Mouse (Mus musculus): ENCODE data around the gene Abtb2. TPM values are rescaled to one million over a fixed set of nuclear protein-coding genes. Genes with fewer than 3 reads are reported as not detected.

Gene Abtb2
- polyA plus RNA-seq, 1 experiment from 2014 or later: 4.4 TPM

GRCm38 (mm10) chr2:103577752-103578662 lies 11.9 kb downstream of the Abtb2 start:
- 56% methylated on average over 7 of the region's 7 CpGs for WGBS
- DNase-seq (ENCODE audit: low spot score) (no peak), ATAC-seq (replicated peaks; ENCODE audit: low FRiP score, low TSS enrichment, low read depth) (no peak)
- Histone ChIP-seq H3K27ac (ENCODE audit: low read depth) (no peak overlapping the region), H3K9me3 (ENCODE audit: control insufficient read depth, low read length) (no peaks in the 10 kb centered on the region), H3K4me1 (replicated peaks; ENCODE audit: control insufficient read depth, insufficient read depth, low read length) (peaks cover 12% of the 10 kb centered on the region), H3K9ac (ENCODE audit: low read length) (no peak overlapping the region), H3K4me3 (ENCODE audit: low read depth, low read length) (no peak overlapping the region), H3K27me3 (replicated peaks; ENCODE audit: control insufficient read depth, insufficient read depth, low read length) (no peaks in the 10 kb centered on the region), H3K36me3 (ENCODE audit: control insufficient read depth, insufficient read depth, low read length) (no peaks in the 10 kb centered on the region), H3K4me2 (ENCODE audit: low read length) (no peak overlapping the region)

DNA sequence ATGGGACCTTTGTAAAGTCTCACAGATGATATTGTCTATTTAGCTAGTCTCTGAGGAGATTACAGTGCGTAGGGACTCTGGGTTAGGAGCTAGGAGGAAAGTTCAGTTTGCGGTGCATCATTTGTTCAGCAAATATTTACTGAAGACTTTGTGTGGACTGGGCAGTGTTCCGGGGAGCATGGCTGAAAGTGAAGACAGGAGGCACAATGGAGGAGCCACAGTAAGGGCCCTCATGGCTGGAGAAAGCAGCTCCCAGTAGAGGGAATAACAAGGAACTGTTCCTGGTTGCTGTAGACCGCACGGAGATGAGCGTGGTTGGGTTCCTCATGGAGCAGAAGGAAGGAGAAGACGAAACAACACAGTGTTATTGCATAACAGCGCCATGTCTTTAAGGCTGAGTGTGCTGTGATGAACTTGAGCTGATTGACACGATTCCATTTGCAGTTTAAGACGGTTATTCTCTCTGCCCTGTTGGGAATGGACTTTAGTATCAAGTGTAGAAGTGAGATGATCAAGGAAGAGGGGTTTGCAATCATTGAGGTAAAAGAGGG lies 12.6 kb downstream of the Abtb2 start:
- no peak for ATAC-seq (replicated peaks; ENCODE audit: low FRiP score, low TSS enrichment, low read depth)
- H3K27me3 ChIP-seq (replicated peaks; ENCODE audit: control insufficient read depth, insufficient read depth, low read length): no peaks in the 10 kb centered on the region
- no peaks in the 10 kb centered on the region for H3K36me3 ChIP-seq (ENCODE audit: control insufficient read depth, insufficient read depth, low read length)
- no peaks in the 10 kb centered on the region for H3K9me3 ChIP-seq (ENCODE audit: control insufficient read depth, low read length)
- H3K4me2 ChIP-seq (ENCODE audit: low read length): no peak overlapping the region
- peaks cover 12% of the 10 kb centered on the region for H3K4me1 ChIP-seq (replicated peaks; ENCODE audit: control insufficient read depth, insufficient read depth, low read length)
- no peak overlapping the region for H3K27ac ChIP-seq (ENCODE audit: low read depth)
- no peak overlapping the region for H3K9ac ChIP-seq (ENCODE audit: low read length)
- 84% methylated on average over 10 of the region's 10 CpGs for WGBS
- H3K4me3 ChIP-seq (ENCODE audit: low read depth, low read length): no peak overlapping the region
- DNase-seq (ENCODE audit: low spot score): no peak

DNA sequence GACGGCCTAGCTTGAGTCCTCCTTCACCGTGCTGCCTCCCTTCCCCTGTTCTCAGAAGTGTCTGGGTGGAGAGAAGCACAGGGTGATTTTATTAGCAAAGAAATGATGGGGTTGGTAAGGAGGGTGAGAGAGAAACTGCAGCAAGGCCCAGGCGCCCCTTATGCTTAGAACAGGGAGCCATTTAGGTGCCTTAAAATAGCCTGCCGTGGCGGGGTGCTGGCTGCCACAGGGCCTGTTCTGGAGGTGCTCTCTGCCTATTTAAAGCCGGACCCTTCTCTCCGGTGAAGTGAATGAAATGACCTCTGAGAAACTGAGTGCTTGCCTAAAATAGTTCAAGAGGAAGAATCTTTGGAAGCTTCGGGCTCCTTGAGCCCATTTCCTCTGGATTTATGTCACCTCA lies 14.6 kb downstream of the Abtb2 start:
- ATAC-seq (replicated peaks; ENCODE audit: low FRiP score, low TSS enrichment, low read depth): no peak
- Histone ChIP-seq H3K27me3 (replicated peaks; ENCODE audit: control insufficient read depth, insufficient read depth, low read length) (no peaks in the 10 kb centered on the region), H3K9me3 (ENCODE audit: control insufficient read depth, low read length) (no peaks in the 10 kb centered on the region), H3K4me2 (ENCODE audit: low read length) (no peak overlapping the region), H3K36me3 (ENCODE audit: control insufficient read depth, insufficient read depth, low read length) (no peaks in the 10 kb centered on the region), H3K9ac (ENCODE audit: low read length) (no peak overlapping the region), H3K4me1 (replicated peaks; ENCODE audit: control insufficient read depth, insufficient read depth, low read length) (peaks cover 12% of the 10 kb centered on the region), H3K27ac (ENCODE audit: low read depth) (no peak overlapping the region), H3K4me3 (ENCODE audit: low read depth, low read length) (no peak overlapping the region)
- 31% methylated on average over 8 of the region's 8 CpGs for WGBS
- no peak for DNase-seq (ENCODE audit: low spot score)

DNA sequence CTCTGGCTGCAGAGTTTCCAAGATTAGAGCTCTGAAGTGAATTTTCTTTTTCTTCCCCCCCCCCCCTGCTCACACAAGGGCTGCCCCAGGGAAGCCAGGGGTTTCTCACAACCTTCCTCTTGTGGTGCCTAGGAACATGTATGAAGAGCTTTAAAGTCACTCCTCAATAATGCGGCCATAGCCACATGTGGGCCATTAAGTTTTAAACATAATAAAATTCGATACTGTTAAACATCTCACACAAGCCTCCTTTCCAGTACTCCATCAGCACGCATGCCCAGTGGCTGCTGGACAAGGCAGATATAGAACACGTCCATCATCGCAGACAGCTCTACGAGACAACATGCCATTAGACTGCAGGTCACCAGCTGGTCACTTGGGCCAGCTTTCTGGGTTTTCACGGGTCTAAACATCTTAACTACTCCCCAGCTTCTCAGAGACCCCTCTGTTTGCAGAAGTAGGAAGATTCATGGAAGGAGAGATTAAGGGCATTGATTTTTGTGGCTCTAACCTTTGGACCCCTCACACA lies 15.3 kb downstream of the Abtb2 start:
- DNase-seq (ENCODE audit: low spot score): no peak
- Histone ChIP-seq H3K9me3 (ENCODE audit: control insufficient read depth, low read length) (no peaks in the 10 kb centered on the region), H3K36me3 (ENCODE audit: control insufficient read depth, insufficient read depth, low read length) (no peaks in the 10 kb centered on the region), H3K4me2 (ENCODE audit: low read length) (no peak overlapping the region), H3K27ac (ENCODE audit: low read depth) (no peak overlapping the region), H3K9ac (ENCODE audit: low read length) (no peak overlapping the region), H3K4me1 (replicated peaks; ENCODE audit: control insufficient read depth, insufficient read depth, low read length) (peaks cover 12% of the 10 kb centered on the region), H3K27me3 (replicated peaks; ENCODE audit: control insufficient read depth, insufficient read depth, low read length) (no peaks in the 10 kb centered on the region), H3K4me3 (ENCODE audit: low read depth, low read length) (no peak overlapping the region)
- no peak for ATAC-seq (replicated peaks; ENCODE audit: low FRiP score, low TSS enrichment, low read depth)
- 33% methylated on average over 7 of the region's 7 CpGs for WGBS

GRCm38 (mm10) chr2:103583316-103583715 lies 17.2 kb downstream of the Abtb2 start:
- no peak for ATAC-seq (replicated peaks; ENCODE audit: low FRiP score, low TSS enrichment, low read depth)

GRCm38 (mm10) chr2:103584093-103584492 lies 18.0 kb downstream of the Abtb2 start:
- Histone ChIP-seq H3K4me2 (ENCODE audit: low read length) (no peak overlapping the region), H3K4me3 (ENCODE audit: low read depth, low read length) (no peak overlapping the region)
- no peak for DNase-seq (ENCODE audit: low spot score)

More at GRCm38 (mm10) chr2:103583316-103583715, 17.2 kb downstream of the Abtb2 start:
- no peak for DNase-seq (ENCODE audit: low spot score)
- Histone ChIP-seq H3K27me3 (replicated peaks; ENCODE audit: control insufficient read depth, insufficient read depth, low read length) (no peaks in the 10 kb centered on the region), H3K27ac (ENCODE audit: low read depth) (no peak overlapping the region), H3K36me3 (ENCODE audit: control insufficient read depth, insufficient read depth, low read length) (no peaks in the 10 kb centered on the region), H3K9me3 (ENCODE audit: control insufficient read depth, low read length) (no peaks in the 10 kb centered on the region), H3K4me2 (ENCODE audit: low read length) (no peak overlapping the region), H3K4me3 (ENCODE audit: low read depth, low read length) (no peak overlapping the region), H3K9ac (ENCODE audit: low read length) (no peak overlapping the region), H3K4me1 (replicated peaks; ENCODE audit: control insufficient read depth, insufficient read depth, low read length) (peaks cover 12% of the 10 kb centered on the region)
- 65% methylated on average over 3 of the region's 3 CpGs for WGBS

DNA sequence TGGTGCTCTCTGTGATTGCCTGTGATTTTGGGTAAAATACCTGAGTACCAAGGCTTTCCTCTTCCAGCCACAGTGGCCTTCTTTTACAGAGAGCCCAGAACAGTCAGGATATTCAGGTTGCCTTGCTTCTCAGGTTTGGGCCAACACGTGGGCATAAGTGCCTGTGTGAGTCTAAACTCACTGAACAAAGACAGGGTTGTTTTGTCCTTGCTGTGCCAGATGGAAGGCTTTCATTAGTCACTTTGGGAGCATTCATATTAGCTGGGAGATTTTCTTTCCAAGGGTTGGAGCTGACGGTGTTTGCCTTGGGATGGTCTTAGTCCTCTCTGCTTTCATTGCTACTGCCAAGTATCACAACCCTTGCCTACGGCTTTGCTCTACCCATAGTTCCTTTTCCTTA lies 20.3 kb downstream of the Abtb2 start:
- no peak for ATAC-seq (replicated peaks; ENCODE audit: low FRiP score, low TSS enrichment, low read depth)

More at GRCm38 (mm10) chr2:103584093-103584492, 18.0 kb downstream of the Abtb2 start:
- Histone ChIP-seq H3K36me3 (ENCODE audit: control insufficient read depth, insufficient read depth, low read length) (no peaks in the 10 kb centered on the region), H3K9ac (ENCODE audit: low read length) (no peak overlapping the region), H3K4me1 (replicated peaks; ENCODE audit: control insufficient read depth, insufficient read depth, low read length) (peaks cover 16% of the 10 kb centered on the region), H3K9me3 (ENCODE audit: control insufficient read depth, low read length) (no peaks in the 10 kb centered on the region), H3K27me3 (replicated peaks; ENCODE audit: control insufficient read depth, insufficient read depth, low read length) (no peaks in the 10 kb centered on the region), H3K27ac (ENCODE audit: low read depth) (no peak overlapping the region)
- no peak for ATAC-seq (replicated peaks; ENCODE audit: low FRiP score, low TSS enrichment, low read depth)

GRCm38 (mm10) chr2:103588776-103589175 lies 22.7 kb downstream of the Abtb2 start:
- 90% methylated on average over 5 of the region's 5 CpGs for WGBS
- ATAC-seq (replicated peaks; ENCODE audit: low FRiP score, low TSS enrichment, low read depth) (no peak), DNase-seq (ENCODE audit: low spot score) (no peak)
- no peaks in the 10 kb centered on the region for H3K9me3 ChIP-seq (ENCODE audit: control insufficient read depth, low read length)
- 0 out of 2 replicates have a peak, but pooled peaks cover 12% of the 10 kb centered on the region for H3K4me1 ChIP-seq (replicated peaks; ENCODE audit: control insufficient read depth, insufficient read depth, low read length)
- H3K4me2 ChIP-seq (ENCODE audit: low read length): no peak overlapping the region
- H3K9ac ChIP-seq (ENCODE audit: low read length): no peak overlapping the region
- H3K27me3 ChIP-seq (replicated peaks; ENCODE audit: control insufficient read depth, insufficient read depth, low read length): no peaks in the 10 kb centered on the region
- no peaks in the 10 kb centered on the region for H3K36me3 ChIP-seq (ENCODE audit: control insufficient read depth, insufficient read depth, low read length)
- no peak overlapping the region for H3K4me3 ChIP-seq (ENCODE audit: low read depth, low read length)
- no peak overlapping the region for H3K27ac ChIP-seq (ENCODE audit: low read depth)

More for the DNA sequence above, 20.3 kb downstream of the Abtb2 start:
- no peaks in the 10 kb centered on the region for H3K27me3 ChIP-seq (replicated peaks; ENCODE audit: control insufficient read depth, insufficient read depth, low read length)
- no peak overlapping the region for H3K27ac ChIP-seq (ENCODE audit: low read depth)
- no peak for DNase-seq (ENCODE audit: low spot score)
- H3K9ac ChIP-seq (ENCODE audit: low read length): no peak overlapping the region
- 84% methylated on average over 3 of the region's 3 CpGs for WGBS
- no peak overlapping the region for H3K4me2 ChIP-seq (ENCODE audit: low read length)
- no peaks in the 10 kb centered on the region for H3K36me3 ChIP-seq (ENCODE audit: control insufficient read depth, insufficient read depth, low read length)
- H3K4me1 ChIP-seq (replicated peaks; ENCODE audit: control insufficient read depth, insufficient read depth, low read length): peaks cover 10% of the 10 kb centered on the region
- H3K4me3 ChIP-seq (ENCODE audit: low read depth, low read length): no peak overlapping the region
- no peaks in the 10 kb centered on the region for H3K9me3 ChIP-seq (ENCODE audit: control insufficient read depth, low read length)
